Mouse (Mus musculus): Measurements from ENCODE around the gene Babam2. TPM values are rescaled to one million over a fixed set of nuclear protein-coding genes. Genes with fewer than 3 reads are reported as not detected.
A peak's percentile ranks its signal among the peaks of the same experiment; 100 is the strongest.

Babam2 gene
- polyA plus RNA-seq, 1 experiment: 33.3 TPM

DNA sequence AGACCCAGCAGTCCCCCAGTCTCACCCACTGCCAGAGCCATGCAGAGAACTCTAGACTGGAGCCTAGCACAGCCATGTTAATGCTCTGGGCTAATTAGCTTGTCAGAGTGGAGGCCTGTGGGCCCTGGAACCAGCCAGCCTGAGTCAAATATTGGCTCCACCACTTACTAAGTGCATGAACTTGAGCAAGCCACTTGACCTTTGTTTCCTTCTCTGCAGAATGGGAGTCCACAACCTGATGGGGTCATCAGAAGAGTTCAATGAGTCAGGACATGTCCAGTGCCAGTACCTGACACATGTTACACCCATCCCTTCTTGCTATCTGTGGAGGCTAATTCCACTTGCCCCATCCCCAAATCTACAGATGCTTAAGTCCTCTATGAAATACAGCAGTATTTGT, 394.8 kb downstream of the Babam2 start:
- DNase-seq (ENCODE audit: low read depth): no peak
- no peak for TF ChIP-seq POLR2A (IDR thresholded peaks at IDR 0.05; ENCODE audit: borderline replicate concordance, extremely low read depth, insufficient read depth, insufficient read length, poor library complexity, severe bottlenecking)
- no peak for TF ChIP-seq CTCF (IDR thresholded peaks at IDR 0.05; ENCODE audit: borderline replicate concordance, extremely low read depth, insufficient read depth, insufficient read length)

DNA sequence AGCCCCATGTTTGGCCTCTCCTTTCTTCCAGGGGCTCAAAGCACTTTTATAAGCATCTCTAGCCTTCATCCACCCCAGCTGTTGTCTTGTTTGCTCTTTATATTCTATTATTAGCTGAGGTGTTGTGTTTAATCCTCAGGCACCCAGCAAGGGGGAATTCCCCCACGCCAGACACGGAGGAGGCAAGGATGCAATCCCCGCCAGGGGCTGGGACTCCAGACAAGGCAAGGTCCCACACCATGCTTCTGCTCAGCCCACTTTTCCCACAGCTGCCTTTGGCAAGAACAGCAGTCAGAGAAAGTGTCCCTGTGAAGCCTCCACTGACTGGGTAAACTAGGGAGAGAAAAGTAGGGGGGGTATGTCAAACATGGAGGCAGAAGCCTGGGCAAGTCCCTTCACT, 401.2 kb downstream of the Babam2 start:
- no peak for TF ChIP-seq POLR2A (IDR thresholded peaks at IDR 0.05; ENCODE audit: borderline replicate concordance, extremely low read depth, insufficient read depth, insufficient read length, poor library complexity, severe bottlenecking)
- TF ChIP-seq CTCF (IDR thresholded peaks at IDR 0.05; ENCODE audit: borderline replicate concordance, extremely low read depth, insufficient read depth, insufficient read length): no peak
- DNase-seq (ENCODE audit: low read depth): no peak

DNA sequence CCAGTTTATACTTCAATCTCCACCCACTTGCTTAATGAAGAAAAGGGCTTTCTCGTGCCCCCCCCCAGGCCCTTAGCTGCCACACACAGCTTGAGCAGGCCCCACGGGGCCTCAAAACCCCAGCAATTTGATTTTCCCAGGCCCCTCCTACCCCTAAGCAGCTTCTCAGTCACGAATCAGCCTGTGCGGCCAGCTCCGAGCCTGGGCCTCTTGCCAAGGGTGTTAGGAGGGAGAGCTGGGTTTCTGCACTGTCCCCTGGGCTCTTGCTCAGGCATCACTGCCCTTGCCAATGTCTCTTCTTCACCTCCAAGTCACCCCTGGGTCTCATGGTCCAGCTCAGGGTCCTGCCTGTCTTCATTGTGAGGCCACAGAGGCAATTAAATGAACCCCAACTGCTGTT, 405.0 kb downstream of the Babam2 start:
- no peak for TF ChIP-seq POLR2A (IDR thresholded peaks at IDR 0.05; ENCODE audit: borderline replicate concordance, extremely low read depth, insufficient read depth, insufficient read length, poor library complexity, severe bottlenecking)
- peak; percentile 78 for DNase-seq (ENCODE audit: low read depth)

DNA sequence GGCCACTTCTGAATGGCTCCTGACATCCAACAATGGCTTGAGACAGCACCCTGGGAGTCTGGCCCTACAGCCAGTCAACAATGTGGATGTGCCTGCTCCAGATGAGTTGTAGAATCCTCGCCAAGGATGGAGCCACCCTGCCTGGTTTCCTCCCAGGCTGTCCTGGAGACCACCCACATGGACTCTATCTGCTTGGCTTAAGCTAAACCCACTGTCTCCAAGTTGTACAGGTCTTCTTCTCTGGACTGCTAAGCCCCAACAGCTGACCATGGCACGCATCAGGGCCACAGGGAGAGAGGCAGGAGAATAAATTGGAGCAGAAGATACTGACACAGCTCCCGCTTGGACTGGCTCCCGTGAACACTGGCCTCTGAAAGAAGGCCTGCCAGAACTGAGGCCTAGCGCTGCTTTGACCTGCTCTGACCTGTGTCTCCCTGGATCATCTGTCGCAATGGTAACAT, 405.5 kb downstream of the Babam2 start:
- DNase-seq (ENCODE audit: low read depth): no peak
- TF ChIP-seq POLR2A (IDR thresholded peaks at IDR 0.05; ENCODE audit: borderline replicate concordance, extremely low read depth, insufficient read depth, insufficient read length, poor library complexity, severe bottlenecking) (no peak), CTCF (IDR thresholded peaks at IDR 0.05; ENCODE audit: borderline replicate concordance, extremely low read depth, insufficient read depth, insufficient read length) (no peak)

DNA sequence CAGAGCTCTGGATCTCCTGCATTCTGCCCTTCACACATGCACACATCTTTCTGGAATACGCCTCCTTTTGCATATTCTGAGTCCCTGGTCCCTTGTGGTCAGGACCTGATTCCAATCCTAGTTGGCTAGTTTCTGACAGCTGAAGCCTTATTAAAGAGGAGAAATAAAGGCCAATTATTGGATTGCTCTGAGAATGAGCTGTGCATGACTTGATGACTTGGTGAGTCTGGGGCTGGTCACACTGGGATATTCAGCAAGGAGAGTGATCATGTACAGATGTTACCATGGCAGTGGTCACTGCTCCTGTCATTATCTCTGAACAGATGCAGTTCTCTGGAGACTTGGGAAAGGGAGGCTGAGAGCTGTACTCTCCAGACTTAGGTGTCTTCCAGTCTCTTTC, 406.1 kb downstream of the Babam2 start:
- no peak for DNase-seq (ENCODE audit: low read depth)
- no peak for TF ChIP-seq POLR2A (IDR thresholded peaks at IDR 0.05; ENCODE audit: borderline replicate concordance, extremely low read depth, insufficient read depth, insufficient read length, poor library complexity, severe bottlenecking)
- no peak for TF ChIP-seq CTCF (IDR thresholded peaks at IDR 0.05; ENCODE audit: borderline replicate concordance, extremely low read depth, insufficient read depth, insufficient read length)

DNA sequence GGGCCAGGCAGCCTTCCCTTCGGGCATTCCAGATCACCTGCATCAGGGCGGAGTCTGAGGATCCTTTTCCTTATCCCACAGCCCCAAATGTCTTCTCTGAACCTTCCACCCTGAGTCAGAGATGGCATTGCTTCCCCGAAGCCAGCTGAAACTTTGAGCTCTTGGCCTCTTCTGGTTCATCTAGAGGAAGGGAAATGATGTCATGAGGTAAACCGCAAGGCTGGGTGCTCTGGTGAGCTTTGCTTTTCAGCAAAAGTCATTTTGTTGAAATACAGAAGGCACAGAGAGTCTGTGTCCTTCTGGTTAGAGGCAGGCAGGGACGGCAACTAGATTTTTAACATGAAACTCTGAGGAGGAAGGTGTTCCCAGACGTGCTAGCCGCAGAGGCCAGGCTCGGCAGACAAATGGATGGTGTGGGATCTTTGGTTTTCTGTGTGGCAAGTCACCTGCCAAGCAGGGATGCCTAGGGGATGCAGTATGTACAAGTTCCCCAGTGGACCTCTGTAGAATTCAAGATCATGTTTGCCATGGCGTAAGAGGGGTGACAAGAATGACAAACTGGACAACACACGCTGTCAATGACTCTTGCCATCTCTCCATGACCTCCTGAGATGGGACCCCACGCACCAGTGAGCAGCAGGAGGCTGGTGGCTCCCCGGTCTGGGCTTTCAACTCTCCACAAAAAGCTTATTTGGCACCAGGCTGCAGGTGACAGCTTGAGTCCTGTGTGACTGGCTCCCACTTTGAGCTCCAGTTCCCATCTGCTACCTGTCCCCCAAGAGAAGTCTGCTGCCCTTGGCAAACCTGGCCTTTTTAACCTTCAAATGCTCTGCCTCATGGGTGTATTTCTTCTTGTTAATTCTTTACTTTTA, 406.9 kb downstream of the Babam2 start:
- no peak for DNase-seq (ENCODE audit: low read depth)
- TF ChIP-seq POLR2A (IDR thresholded peaks at IDR 0.05; ENCODE audit: borderline replicate concordance, extremely low read depth, insufficient read depth, insufficient read length, poor library complexity, severe bottlenecking): no peak
- TF ChIP-seq CTCF (IDR thresholded peaks at IDR 0.05; ENCODE audit: borderline replicate concordance, extremely low read depth, insufficient read depth, insufficient read length): no peak

DNA sequence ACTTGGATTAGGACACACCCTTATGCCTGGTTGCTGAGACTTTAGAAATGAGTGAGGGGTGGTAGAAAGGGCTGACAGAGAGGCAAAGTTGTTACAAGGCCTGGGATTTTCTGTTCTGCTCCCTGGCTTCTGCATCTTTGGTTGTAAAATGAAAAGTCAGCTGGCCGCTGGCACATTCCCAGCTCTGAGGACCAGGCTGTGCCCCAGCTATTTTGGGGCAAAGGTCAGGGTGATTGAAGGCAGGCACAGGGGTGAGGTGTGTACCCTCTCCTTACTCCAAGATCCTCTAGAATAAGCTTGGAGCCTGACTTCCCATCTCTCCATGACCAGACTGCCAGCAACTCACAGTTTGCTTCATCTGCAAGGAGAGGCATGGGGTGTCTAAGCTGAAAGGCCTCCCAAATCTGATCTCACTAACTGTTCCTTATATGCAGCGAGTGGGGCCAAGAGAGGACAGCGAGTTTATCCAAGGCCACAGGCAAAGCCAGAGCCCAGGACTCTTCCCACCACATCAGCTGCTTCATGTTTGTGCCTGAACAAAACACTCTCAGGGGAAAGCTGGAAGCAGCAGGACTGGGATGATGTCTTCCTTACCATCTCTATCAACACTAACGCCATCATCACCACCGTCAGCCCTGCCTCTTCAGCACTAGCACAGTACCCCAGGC, 409.1 kb downstream of the Babam2 start:
- TF ChIP-seq CTCF (IDR thresholded peaks at IDR 0.05; ENCODE audit: borderline replicate concordance, extremely low read depth, insufficient read depth, insufficient read length) (no peak), POLR2A (IDR thresholded peaks at IDR 0.05; ENCODE audit: borderline replicate concordance, extremely low read depth, insufficient read depth, insufficient read length, poor library complexity, severe bottlenecking) (no peak)
- no peak for DNase-seq (ENCODE audit: low read depth)

DNA sequence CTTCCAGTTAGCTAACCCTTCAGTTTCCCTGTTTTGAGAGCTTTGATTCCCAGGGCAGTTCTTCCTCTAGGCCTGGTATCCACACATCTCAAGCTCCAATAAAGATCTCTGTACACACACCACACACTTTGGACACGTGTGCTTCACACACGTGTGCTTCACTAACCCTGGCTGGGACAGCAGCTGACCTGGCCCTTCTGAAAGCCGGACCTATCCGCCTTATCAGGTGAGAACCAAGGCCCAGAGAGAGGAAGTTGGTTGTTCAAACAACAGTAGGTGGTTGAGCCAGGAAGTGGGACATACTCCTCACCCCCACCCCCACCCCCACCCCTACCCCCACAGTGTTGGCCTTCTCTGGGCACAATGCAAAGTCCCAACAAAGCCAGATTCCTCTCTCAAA, 413.2 kb downstream of the Babam2 start:
- no peak for TF ChIP-seq POLR2A (IDR thresholded peaks at IDR 0.05; ENCODE audit: borderline replicate concordance, extremely low read depth, insufficient read depth, insufficient read length, poor library complexity, severe bottlenecking)
- TF ChIP-seq CTCF (IDR thresholded peaks at IDR 0.05; ENCODE audit: borderline replicate concordance, extremely low read depth, insufficient read depth, insufficient read length): no peak

DNA sequence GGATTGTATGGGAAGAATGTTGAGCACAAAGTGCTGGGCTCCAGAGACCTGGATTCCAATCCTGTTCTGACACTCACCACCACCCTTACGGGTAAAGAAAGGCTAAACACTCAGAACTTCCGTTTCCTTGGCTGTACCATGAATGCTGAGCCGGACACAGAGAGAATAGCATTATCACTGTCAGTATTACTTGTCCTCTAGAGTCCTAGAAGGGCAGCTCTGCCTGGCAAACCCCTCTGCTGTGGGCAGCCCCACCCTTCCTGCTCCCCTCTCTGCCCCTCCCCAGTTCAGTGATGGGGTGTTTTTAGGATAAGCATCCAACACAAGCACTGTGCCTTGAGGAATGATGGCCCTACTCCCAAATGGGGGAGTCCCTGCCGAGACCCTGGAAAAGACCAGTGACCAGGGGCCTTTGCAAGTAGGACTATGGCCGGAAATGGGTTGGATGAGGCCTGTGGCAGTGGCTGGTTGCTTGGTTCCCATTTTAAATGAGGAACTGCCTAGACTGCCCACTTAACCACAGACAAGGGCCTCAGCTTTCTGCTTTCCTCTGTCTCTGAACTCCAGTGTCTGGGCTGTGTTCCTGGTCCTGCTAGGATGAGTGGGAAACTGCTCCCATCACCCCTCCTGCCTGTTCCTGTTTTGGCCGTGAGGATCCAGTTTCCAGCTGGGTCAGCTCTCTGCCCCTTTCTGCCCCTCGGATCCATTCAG, 414.9 kb downstream of the Babam2 start:
- DNase-seq (ENCODE audit: low read depth): no peak
- TF ChIP-seq POLR2A (IDR thresholded peaks at IDR 0.05; ENCODE audit: borderline replicate concordance, extremely low read depth, insufficient read depth, insufficient read length, poor library complexity, severe bottlenecking) (no peak), CTCF (IDR thresholded peaks at IDR 0.05; ENCODE audit: borderline replicate concordance, extremely low read depth, insufficient read depth, insufficient read length) (no peak)

More for the DNA sequence above, 413.2 kb downstream of the Babam2 start:
- no peak for DNase-seq (ENCODE audit: low read depth)

DNA sequence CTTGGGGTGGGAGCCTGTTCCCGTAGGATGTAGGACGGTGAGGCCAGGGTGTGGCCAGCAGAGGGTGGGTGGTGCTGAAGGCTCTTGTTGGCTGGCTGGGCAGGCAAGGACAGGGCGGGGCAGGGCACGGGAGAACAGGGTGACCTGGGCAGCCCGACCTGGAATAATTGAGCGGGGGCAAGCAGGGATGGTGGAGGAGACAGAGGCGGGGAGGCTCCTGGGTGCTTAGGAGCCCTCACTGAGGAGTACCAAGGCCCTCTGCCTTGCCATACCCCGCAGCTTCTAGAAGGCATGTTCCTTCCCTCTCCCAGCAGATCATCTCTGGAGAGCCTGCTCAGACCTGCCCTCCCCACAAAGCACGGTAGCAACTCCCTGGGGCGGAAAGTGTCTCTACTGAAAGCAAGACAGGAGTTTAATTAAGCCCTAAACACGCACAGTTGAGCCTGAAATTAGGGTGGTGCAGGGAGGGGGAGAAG, 423.5 kb downstream of the Babam2 start:
- DNase-seq (ENCODE audit: low read depth): peak; percentile 20
- TF ChIP-seq CTCF (IDR thresholded peaks at IDR 0.05; ENCODE audit: borderline replicate concordance, extremely low read depth, insufficient read depth, insufficient read length): no peak
- no peak for TF ChIP-seq POLR2A (IDR thresholded peaks at IDR 0.05; ENCODE audit: borderline replicate concordance, extremely low read depth, insufficient read depth, insufficient read length, poor library complexity, severe bottlenecking)

DNA sequence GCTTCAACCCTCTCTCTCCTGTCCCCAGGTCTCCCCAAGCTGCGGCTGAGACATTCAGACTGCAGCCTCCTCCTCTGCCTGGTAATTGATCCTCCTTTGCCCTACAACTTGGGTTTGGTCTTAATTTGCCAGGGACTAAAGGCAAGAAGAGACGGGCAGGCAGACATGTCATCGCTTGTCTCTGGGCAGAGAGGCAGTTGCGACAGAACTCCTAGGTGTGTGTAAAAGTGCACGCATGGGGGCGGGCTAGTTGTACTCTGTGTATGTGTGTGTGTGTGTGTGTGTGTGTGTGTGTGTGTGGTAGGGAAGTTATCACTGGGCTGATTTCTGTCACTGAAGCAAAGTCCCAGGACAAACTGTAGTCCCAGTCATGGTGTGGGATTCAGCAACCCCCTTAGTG, 424.5 kb downstream of the Babam2 start:
- TF ChIP-seq POLR2A (IDR thresholded peaks at IDR 0.05; ENCODE audit: borderline replicate concordance, extremely low read depth, insufficient read depth, insufficient read length, poor library complexity, severe bottlenecking) (no peak), CTCF (IDR thresholded peaks at IDR 0.05; ENCODE audit: borderline replicate concordance, extremely low read depth, insufficient read depth, insufficient read length) (no peak)
- DNase-seq (ENCODE audit: low read depth): no peak

Measured in brain, embryonic 14.5 days (tissue).